Mouse (Mus musculus): ENCODE measurements around the gene Scrt2. TPM values are rescaled to one million over a fixed set of nuclear protein-coding genes. Genes with fewer than 3 reads are reported as not detected.

Gene Scrt2
- not detected for polyA plus RNA-seq (2014; fragmentation: Illumina TruSeq; extraction: RNeasy Lipid Tissue Mini Kit (QIAGEN cat#74804); ENCODE audit: low read depth, low replicate concordance)

DNA sequence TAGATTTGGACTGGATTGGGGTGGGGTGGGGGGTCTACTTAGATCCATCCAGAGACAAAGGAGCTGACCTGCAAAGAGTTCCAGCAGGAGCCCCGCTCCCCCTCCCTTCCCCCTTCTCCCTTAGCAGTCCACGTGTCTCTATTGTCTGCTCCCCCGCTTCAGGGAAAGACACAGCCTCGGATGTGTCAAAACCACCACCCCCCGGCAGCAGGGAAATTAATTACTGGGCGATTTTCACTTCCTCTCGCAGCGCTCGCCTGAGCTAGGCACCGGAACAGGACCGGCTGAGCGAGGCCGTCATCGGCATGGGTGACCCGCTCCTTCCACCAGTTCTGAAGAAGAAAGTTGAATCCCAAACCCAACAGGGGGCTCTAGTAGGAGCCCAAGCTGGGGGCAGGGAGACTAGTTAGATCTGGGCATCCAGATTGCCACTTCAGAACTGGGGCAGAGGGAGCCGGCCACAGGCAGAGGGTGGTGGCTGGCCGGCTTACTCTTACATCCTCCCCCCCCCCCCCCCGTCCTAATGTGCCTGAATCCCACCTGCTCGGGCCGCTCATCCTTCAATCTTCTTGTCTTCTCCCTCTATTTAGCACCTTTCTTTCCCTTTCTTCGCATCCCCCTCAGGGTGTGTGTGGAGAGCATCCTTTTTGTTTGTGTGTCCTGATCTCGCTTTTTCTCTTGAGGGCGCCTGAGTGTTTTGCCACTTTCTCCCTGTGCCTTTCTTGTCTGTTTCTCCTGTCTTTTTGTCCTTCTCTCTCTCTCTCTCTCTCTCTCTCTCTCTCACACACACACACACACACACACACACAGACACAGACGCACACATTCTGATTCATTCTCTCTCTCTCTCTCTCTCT, at the start of gene Scrt2:
Scrt2 (plus strand) TSS at position 845 of the 857 bp plus-strand sequence.

GRCm38 (mm10) chr2:152105318-152106224, 24.2 kb downstream of the Scrt2 start, which contains the start of gene Srxn1:
Gene Srxn1 (plus strand): TSS chr2:152105516.

GRCm38 (mm10) chr2:152143279-152144157, 62.2 kb downstream of the Scrt2 start, which contains the start of gene Tcf15:
Gene Tcf15 (plus strand): TSS chr2:152143561.

Other genes with a start within 250 kb of the Scrt2 start
- gene Rspo4, start 238.6 kb upstream of the Scrt2 start, polyA plus RNA-seq (2014; fragmentation: Illumina TruSeq; extraction: RNeasy Lipid Tissue Mini Kit (QIAGEN cat#74804); ENCODE audit: low read depth, low replicate concordance): not detected
- 0.18 TPM for gene Angpt4, start 170.3 kb upstream of the Scrt2 start, polyA plus RNA-seq (2014; fragmentation: Illumina TruSeq; extraction: RNeasy Lipid Tissue Mini Kit (QIAGEN cat#74804); ENCODE audit: low read depth, low replicate concordance)
- gene Fam110a, start 101.3 kb upstream of the Scrt2 start, polyA plus RNA-seq (2014; fragmentation: Illumina TruSeq; extraction: RNeasy Lipid Tissue Mini Kit (QIAGEN cat#74804); ENCODE audit: low read depth, low replicate concordance): 2.8 TPM
- gene Slc52a3, start 85.0 kb upstream of the Scrt2 start, polyA plus RNA-seq (2014; fragmentation: Illumina TruSeq; extraction: RNeasy Lipid Tissue Mini Kit (QIAGEN cat#74804); ENCODE audit: low read depth, low replicate concordance): 1.2 TPM
- 23.0 TPM for gene Srxn1, start 24.0 kb downstream of the Scrt2 start, polyA plus RNA-seq (2014; fragmentation: Illumina TruSeq; extraction: RNeasy Lipid Tissue Mini Kit (QIAGEN cat#74804); ENCODE audit: low read depth, low replicate concordance)
- 15.6 TPM for gene Tcf15, start 62.0 kb downstream of the Scrt2 start, polyA plus RNA-seq (2014; fragmentation: Illumina TruSeq; extraction: RNeasy Lipid Tissue Mini Kit (QIAGEN cat#74804); ENCODE audit: low read depth, low replicate concordance)
- 89.3 TPM for gene Csnk2a1, start 145.3 kb downstream of the Scrt2 start, polyA plus RNA-seq (2014; fragmentation: Illumina TruSeq; extraction: RNeasy Lipid Tissue Mini Kit (QIAGEN cat#74804); ENCODE audit: low read depth, low replicate concordance)
- 38.6 TPM for gene Tbc1d20, start 212.3 kb downstream of the Scrt2 start, polyA plus RNA-seq (2014; fragmentation: Illumina TruSeq; extraction: RNeasy Lipid Tissue Mini Kit (QIAGEN cat#74804); ENCODE audit: low read depth, low replicate concordance)

Measured in heart, adult 10 weeks (tissue).